Mouse (Mus musculus) cerebellum, adult 2 months (tissue): ENCODE data around the gene Kdelr2. TPM values are rescaled to one million over a fixed set of nuclear protein-coding genes. Genes with fewer than 3 reads are reported as not detected.

ENCODE experiments used
- DNase-seq, 2 experiments: peaks; one replicate each; pipeline ENCODE4 v3.0.0; 2021
- H3K27ac ChIP-seq: fragments of 200-500 bp; 2 replicates; pipeline ENCODE4 v1.5.1; 2012; ENCODE audit warnings: low read length, control low read depth, inconsistent platforms; ENCODE audit not compliant: insufficient read depth
- H3K27me3 ChIP-seq: fragments of 200-500 bp; 2 replicates; pipeline ENCODE4 v1.6.1; 2012; ENCODE audit warnings: inconsistent platforms, mild to moderate bottlenecking, low read length, moderate library complexity; ENCODE audit not compliant: control insufficient read depth, insufficient read depth
- H3K4me1 ChIP-seq: fragments of 200-500 bp; 2 replicates; pipeline ENCODE4 v1.6.1; 2011; ENCODE audit warnings: low read length; ENCODE audit not compliant: control insufficient read depth, insufficient read depth
- H3K4me3 ChIP-seq: fragments of 200-500 bp; replicated peaks from 2 replicates; pipeline ENCODE3; 2011; ENCODE audit warnings: mild to moderate bottlenecking, low read depth, low read length, control low read depth; ENCODE audit not compliant: insufficient read depth
- CTCF ChIP-seq: fragments of 200-500 bp; IDR thresholded peaks from 2 replicates; pipeline ENCODE4 v1.5.1; 2011; ENCODE audit warnings: low read depth, mild to moderate bottlenecking, control low read depth, low read length, moderate library complexity, borderline replicate concordance; ENCODE audit not compliant: insufficient read depth
- POLR2A ChIP-seq: fragments of 200-500 bp; IDR thresholded peaks from 2 replicates; pipeline ENCODE4 v1.6.1; 2011; ENCODE audit warnings: low read length, control low read depth, borderline replicate concordance; ENCODE audit not compliant: insufficient read depth
- WGBS: fragments of 180-500 bp; shearing (Covaris S2); methylation state at CpG from one replicate; pipeline ENCODE4 v1.1.7; 2018; 5-methylcytosine and 5-hydroxymethylcytosine counted together
- polyA plus RNA-seq: library from polyadenylated mRNA; depleted of rRNA; stranded (reverse); fragments of >200 nt; gene quantifications from 2 replicates; pipeline ENCODE4 v1.2.3, GENCODE M21; 2012

Kdelr2 gene
- polyA plus RNA-seq, 1 experiment = 32.6 TPM

GRCm38 (mm10) chr5:143405200-143405599, 1.6 kb downstream of the Kdelr2 start:
- 83% methylated on average over 9 of the region's 9 CpGs for WGBS
- no peak for TF ChIP-seq CTCF
- TF ChIP-seq POLR2A = no peak
- H3K27ac ChIP-seq = no peak overlapping the region
- H3K27me3 ChIP-seq = no peaks in the 10 kb centered on the region
- H3K4me3 ChIP-seq = no peak overlapping the region
- no peak for DNase-seq
- peaks cover under 1% of the 10 kb centered on the region; the same call in 1 of the 2 replicates for H3K4me1 ChIP-seq

- H3K27ac ChIP-seq = no peak overlapping the region
- H3K4me1 ChIP-seq = peaks cover 10% of the 10 kb centered on the region
- 92% methylated on average over 9 of the region's 9 CpGs for WGBS
- TF ChIP-seq POLR2A = no peak
- no peak for DNase-seq
- H3K27me3 ChIP-seq = no peaks in the 10 kb centered on the region
- H3K4me3 ChIP-seq = no peak overlapping the region
These were observed 2.9 kb downstream of the Kdelr2 start for GRCm38 (mm10) chr5:143406548-143406947.

- DNase-seq = no peak
- Histone ChIP-seq H3K4me1 (peaks cover 13% of the 10 kb centered on the region), H3K27me3 (no peaks in the 10 kb centered on the region), H3K4me3 (no peak overlapping the region), H3K27ac (no peak overlapping the region)
- WGBS = 79% methylated on average over 3 of the region's 3 CpGs
- no peak for TF ChIP-seq CTCF
- TF ChIP-seq POLR2A = no peak
These were observed 5.6 kb downstream of the Kdelr2 start for GRCm38 (mm10) chr5:143409239-143409638.

GRCm38 (mm10) chr5:143410841-143411395, 7.3 kb downstream of the Kdelr2 start:
- no peak for TF ChIP-seq CTCF
- no peak for TF ChIP-seq POLR2A
- no peak overlapping the region for H3K27ac ChIP-seq
- H3K4me1 ChIP-seq = peaks cover 13% of the 10 kb centered on the region
- no peak for DNase-seq
- H3K4me3 ChIP-seq = no peak overlapping the region
- 70% methylated on average over 4 of the region's 4 CpGs for WGBS
- H3K27me3 ChIP-seq = no peaks in the 10 kb centered on the region

- WGBS = 80% methylated on average over 4 of the region's 4 CpGs
- Histone ChIP-seq H3K27me3 (no peaks in the 10 kb centered on the region), H3K4me3 (no peak overlapping the region), H3K4me1 (no peaks in the 10 kb centered on the region), H3K27ac (no peak overlapping the region)
- TF ChIP-seq CTCF (no peak), POLR2A (no peak)
- no peak for DNase-seq
These were observed 17.8 kb downstream of the Kdelr2 start for GRCm38 (mm10) chr5:143421484-143421883.

- Histone ChIP-seq H3K4me3 (no peak overlapping the region), H3K4me1 (no peaks in the 10 kb centered on the region), H3K27me3 (no peaks in the 10 kb centered on the region), H3K27ac (no peak overlapping the region)
- TF ChIP-seq POLR2A (no peak), CTCF (no peak)
- 80% methylated on average over 4 of the region's 4 CpGs for WGBS
- DNase-seq = no peak
These were observed 19.4 kb downstream of the Kdelr2 start for GRCm38 (mm10) chr5:143422990-143423389.

- no peak for TF ChIP-seq POLR2A
- peak; percentile 88 for TF ChIP-seq CTCF
- H3K4me1 ChIP-seq = no peaks in the 10 kb centered on the region
- H3K4me3 ChIP-seq = no peak overlapping the region
- no peak overlapping the region for H3K27ac ChIP-seq
- peak; percentile 52 to 61 for DNase-seq
- H3K27me3 ChIP-seq = no peaks in the 10 kb centered on the region
- WGBS = 15% methylated on average over 6 of the region's 6 CpGs
These were observed 20.4 kb downstream of the Kdelr2 start for GRCm38 (mm10) chr5:143423899-143424519.

- peak; percentile 34 to 55 for DNase-seq
- no peak overlapping the region for H3K27ac ChIP-seq
- WGBS = 10% methylated on average over 4 of the region's 4 CpGs
- no peak overlapping the region for H3K4me3 ChIP-seq
- no peaks in the 10 kb centered on the region for H3K27me3 ChIP-seq
- TF ChIP-seq CTCF (peak; percentile 85), POLR2A (no peak)
- H3K4me1 ChIP-seq = no peaks in the 10 kb centered on the region
These were observed 30.8 kb downstream of the Kdelr2 start for GRCm38 (mm10) chr5:143434421-143434820.
